Mouse (Mus musculus) gastrocnemius, adult 2 months (tissue): ENCODE results near the gene Wrap73. TPM values are rescaled to one million over a fixed set of nuclear protein-coding genes. Genes with fewer than 3 reads are reported as not detected.

Source experiments
- DNase-seq: peaks from one replicate; pipeline ENCODE4 v3.0.0; 2022
- H3K27ac ChIP-seq: fragments of 200-600 bp; 2 replicates; pipeline ENCODE4 v1.8.1; 2022; ENCODE audit warnings: mild to moderate bottlenecking
- H3K4me3 ChIP-seq: fragments of 200-600 bp; 2 replicates; pipeline ENCODE4 v1.8.1; 2022; ENCODE audit warnings: mild to moderate bottlenecking, moderate library complexity
- CTCF ChIP-seq: fragments of 200-600 bp; IDR thresholded peaks from 2 replicates; pipeline ENCODE4 v1.8.1; 2022; ENCODE audit warnings: antibody characterized with exemption, mild to moderate bottlenecking, moderate library complexity
- intact Hi-C: fragments of 180-260 bp; cut with DNase I; formaldehyde crosslinking; loops from one replicate; pipeline ENCODE4 v1.15.1; 2025
- total RNA-seq, 2 experiments: library from RNA; stranded (reverse); gene quantifications; 2 replicates each; pipeline ENCODE4 v1.2.3; 2021

The Wrap73 gene
- total RNA-seq, 2 experiments from 2014 or later, result 10.6 to 10.8 TPM

- no peak for TF ChIP-seq CTCF
- intact Hi-C loops, result no loop called here
- no peak overlapping the region for H3K4me3 ChIP-seq
- DNase-seq, result no peak
- no peak overlapping the region for H3K27ac ChIP-seq
Observed at GRCm38 (mm10) chr4:154146342-154146741, 4.2 kb downstream of the Wrap73 start.

GRCm38 (mm10) chr4:154154104-154154503 lies 11.9 kb downstream of the Wrap73 start:
- no peak for TF ChIP-seq CTCF
- H3K4me3 ChIP-seq, result no peak overlapping the region
- H3K27ac ChIP-seq, result peak overlapping the region; percentile 72
- intact Hi-C loops, result no loop called here
- DNase-seq, result peak; percentile 60

DNA sequence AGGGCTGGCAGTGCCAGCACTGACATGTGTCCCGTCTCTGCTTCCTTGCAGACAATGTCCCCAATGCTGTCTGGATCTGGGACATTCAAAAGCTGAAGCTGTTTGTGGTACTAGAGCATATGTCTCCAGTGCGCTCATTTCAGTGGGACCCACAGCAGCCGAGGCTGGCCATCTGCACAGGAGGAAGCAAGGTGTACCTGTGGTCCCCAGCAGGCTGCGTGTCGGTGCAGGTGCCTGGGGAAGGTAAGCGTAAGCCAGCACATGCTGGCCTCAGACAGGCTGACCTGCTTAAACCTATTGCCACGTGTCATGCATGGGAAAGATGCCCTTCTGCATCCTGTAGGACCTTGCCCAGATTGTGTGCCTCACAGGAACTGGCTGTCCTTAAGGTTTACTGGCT lies 13.9 kb downstream of the Wrap73 start:
- Histone ChIP-seq H3K27ac (no peak overlapping the region), H3K4me3 (no peak overlapping the region)
- DNase-seq, result no peak
- TF ChIP-seq CTCF, result no peak
- intact Hi-C loops, result no loop called here

- no peak for DNase-seq
- H3K27ac ChIP-seq, result no peak overlapping the region
- no peak for TF ChIP-seq CTCF
- H3K4me3 ChIP-seq, result no peak overlapping the region
- intact Hi-C loops, result loop anchor here (2.0 kb wide), 1 partner anchor 15 kb away; the partner anchor contains the start of gene Wrap73
Observed at GRCm38 (mm10) chr4:154157970-154158662, 15.9 kb downstream of the Wrap73 start.

DNA sequence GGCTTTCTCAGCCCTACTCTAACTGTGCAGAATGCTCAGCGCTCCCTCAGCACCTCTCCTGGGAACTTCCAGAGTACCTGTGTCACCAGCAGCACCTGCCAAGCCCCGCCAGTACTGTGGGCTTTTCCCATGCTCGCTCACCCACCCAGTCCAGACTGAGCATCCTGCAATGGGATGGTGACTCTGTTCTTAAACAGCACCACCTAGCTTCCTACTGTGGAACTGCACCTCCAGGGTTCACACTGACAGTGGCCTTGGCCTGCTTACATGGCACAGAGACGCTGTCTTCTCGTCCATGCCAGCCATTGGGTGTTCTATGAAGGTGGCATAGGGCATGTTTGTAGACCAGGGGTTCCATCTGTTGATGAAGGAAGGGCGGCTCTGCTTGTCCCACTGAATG lies 16.8 kb downstream of the Wrap73 start:
- intact Hi-C loops, result loop anchor here (2.0 kb wide), 1 partner anchor 16 kb away; the partner anchor contains the start of gene Wrap73
- peak overlapping the region; percentile 91 for H3K4me3 ChIP-seq

DNA sequence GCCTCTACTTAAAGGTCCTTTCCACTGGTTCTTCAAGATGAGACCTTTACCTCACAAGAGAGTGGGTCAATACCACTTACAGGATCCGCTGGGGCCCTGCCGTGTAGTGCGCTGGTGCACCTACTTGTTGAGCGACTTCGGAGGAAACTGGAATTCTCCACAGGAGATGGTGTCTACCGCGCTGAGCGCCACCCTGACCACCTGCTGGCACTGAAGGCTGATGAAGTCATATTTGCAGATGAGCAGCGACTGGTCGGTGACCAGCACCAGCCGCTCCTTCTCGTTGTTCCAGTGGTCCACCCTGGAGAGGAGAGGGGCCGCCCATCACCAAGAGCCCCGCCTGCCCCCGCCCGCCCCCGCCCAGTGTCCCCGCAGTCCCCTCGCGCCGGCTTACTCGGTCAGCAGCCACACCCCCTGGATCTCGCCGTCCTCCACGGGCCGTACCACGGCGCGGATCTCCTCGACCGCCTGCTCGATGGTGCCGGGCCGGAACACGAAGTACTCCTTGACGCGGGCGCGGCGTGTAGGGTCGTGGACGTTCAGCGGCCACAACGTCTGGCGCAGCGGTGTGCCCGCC lies 17.9 kb downstream of the Wrap73 start:
- TF ChIP-seq CTCF, result no peak
- DNase-seq, result no peak
- H3K27ac ChIP-seq, result peak overlapping the region; percentile 99
- peak overlapping the region; percentile 91 for H3K4me3 ChIP-seq
- intact Hi-C loops, result loop anchor here (2.0 to 10.0 kb wide), 3 partner anchors 17 to 195 kb away; partner anchors contain the start of genes Arhgef16 and Wrap73

More for the DNA sequence above, 16.8 kb downstream of the Wrap73 start:
- TF ChIP-seq CTCF, result no peak; the same call in 1 of the 2 replicates
- peak overlapping the region; percentile 99 for H3K27ac ChIP-seq
- DNase-seq, result peak; percentile 83

GRCm38 (mm10) chr4:154160538-154161390 lies 18.6 kb downstream of the Wrap73 start, which contains the start of gene Tprgl:
Tprgl (minus strand) TSS chr4:154160666.
- DNase-seq, result peak; percentile 99
- no peak for TF ChIP-seq CTCF
- intact Hi-C loops, result loop anchor here (10.0 kb wide), 2 partner anchors 144 to 196 kb away; partner anchors contain the start of gene Arhgef16
- peak within 1 kb of the TSS; percentile 99 for H3K27ac ChIP-seq
- peak within 1 kb of the TSS; percentile 91 for H3K4me3 ChIP-seq

GRCm38 (mm10) chr4:154163296-154163695 lies 21.1 kb downstream of the Wrap73 start:
- intact Hi-C loops, result loop anchor here (1.0 to 10.0 kb wide), 4 partner anchors 44 to 198 kb away; partner anchors contain the start of gene Arhgef16
- Histone ChIP-seq H3K27ac (no peak overlapping the region), H3K4me3 (no peak overlapping the region)
- peak; percentile 93 for TF ChIP-seq CTCF
- peak; percentile 78 for DNase-seq

- H3K4me3 ChIP-seq, result no peak overlapping the region
- DNase-seq, result peak; percentile 75
- peak; percentile 74 for TF ChIP-seq CTCF
- H3K27ac ChIP-seq, result no peak overlapping the region
- intact Hi-C loops, result loop anchor here (10.0 kb wide), 2 partner anchors 138 to 202 kb away; partner anchors contain the start of gene Arhgef16
Observed at GRCm38 (mm10) chr4:154167053-154167452, 24.9 kb downstream of the Wrap73 start.

DNA sequence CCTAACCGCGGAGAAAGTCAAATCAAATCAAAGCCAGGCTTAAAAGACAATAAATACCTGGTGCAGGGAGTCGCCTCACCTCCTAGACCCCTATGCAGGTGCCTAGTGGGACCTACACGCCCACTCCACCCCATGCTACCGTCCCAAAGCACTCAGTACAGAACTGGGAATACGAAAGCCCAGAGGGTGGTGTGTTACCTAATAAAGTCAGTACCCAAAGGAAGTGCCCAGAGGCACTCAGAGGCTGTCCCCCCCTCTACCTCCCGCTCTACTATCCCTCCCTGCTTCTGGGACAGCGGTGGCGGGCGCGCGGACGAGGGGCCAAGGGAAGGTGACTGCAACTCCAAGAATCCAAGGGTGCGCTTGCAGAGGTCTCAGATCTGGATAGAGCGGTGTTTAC lies 27.8 kb downstream of the Wrap73 start:
- Histone ChIP-seq H3K27ac (no peak overlapping the region), H3K4me3 (peak overlapping the region; percentile 71)
- TF ChIP-seq CTCF, result no peak
- intact Hi-C loops, result no loop called here
- no peak for DNase-seq

GRCm38 (mm10) chr4:154170506-154171150 lies 28.5 kb downstream of the Wrap73 start, which contains the start of gene Megf6:
Megf6 (plus strand) TSS chr4:154170730.
- TF ChIP-seq CTCF, result no peak
- intact Hi-C loops, result no loop called here
- peak within 1 kb of the TSS; percentile 12; the same call in 1 of the 2 replicates for H3K27ac ChIP-seq
- peak within 1 kb of the TSS; percentile 71 for H3K4me3 ChIP-seq
- no peak for DNase-seq
